In genomic region chr2:38510120-38510519, GRCm38 (mm10) we compare ENCODE assay signal across 9 mouse cellular contexts. TPM values are rescaled to one million over a fixed set of nuclear protein-coding genes. Genes with fewer than 3 reads are reported as not detected.
A peak's percentile ranks its signal among the peaks of the same experiment; 100 is the strongest.
DNase-seq lines count a peak whose midpoint lies in the region; ATAC-seq and TF ChIP-seq lines count a peak whose summit lies in the region.
"Had no signal": no experiment of that assay in that cellular context is flagged by ENCODE, and none has a peak within 500 bp of the region (broad histone marks: within the 10 kb centered on the region; RNA-seq: fewer than 3 reads in every experiment).

No protein-coding gene starts in this region.

- no peak overlapping the region for H3K4me2 ChIP-seq in forebrain, embryonic 13.5 days
- no peak overlapping the region for H3K4me2 ChIP-seq in forebrain, embryonic 11.5 days (ENCODE audit: low read depth, low read length, severe bottlenecking)
- H3K4me2 ChIP-seq: midbrain, embryonic 12.5 days had no signal

- H3K27ac ChIP-seq in forebrain, embryonic 13.5 days = no peak overlapping the region
- no peak overlapping the region for H3K27ac ChIP-seq in forebrain, embryonic 11.5 days (ENCODE audit: low read depth, low read length)
- H3K27ac ChIP-seq in left cerebral cortex, adult 2 months = peak overlapping the region; percentile 64
- no peak overlapping the region for H3K27ac ChIP-seq in heart, embryonic 10.5 days
- H3K27ac ChIP-seq: midbrain, embryonic 12.5 days had no signal

- TF ChIP-seq CTCF in left cerebral cortex, adult 2 months (IDR thresholded peaks at IDR 0.05) = peak; percentile 45

- no peak overlapping the region for H3K4me3 ChIP-seq in forebrain, embryonic 13.5 days
- H3K4me3 ChIP-seq in forebrain, embryonic 11.5 days (ENCODE audit: low read depth, low read length) = no peak overlapping the region
- no peak overlapping the region for H3K4me3 ChIP-seq in left cerebral cortex, adult 2 months
- H3K4me3 ChIP-seq in heart, embryonic 10.5 days = no peak overlapping the region
- H3K4me3 ChIP-seq: midbrain, embryonic 12.5 days had no signal

- H3K9ac ChIP-seq in forebrain, embryonic 13.5 days = no peak overlapping the region
- H3K9ac ChIP-seq in forebrain, embryonic 11.5 days (ENCODE audit: low read length) = no peak overlapping the region
- H3K9ac ChIP-seq: midbrain, embryonic 12.5 days had no signal

- ATAC-seq in forebrain, embryonic 13.5 days = peak; percentile 8; the same call in 1 of the 2 replicates
- no peak for ATAC-seq in forebrain, embryonic 11.5 days (replicated peaks; ENCODE audit: low FRiP score)

- DNase-seq in forebrain, embryonic 11.5 days (ENCODE audit: low spot score) = no peak
- DNase-seq in 3T3-L1 (ENCODE audit: low read depth, low spot score) = peak; percentile 59
- peak; percentile 43 for DNase-seq in cerebellum, adult 8-10 months
- peak; percentile 24 to 51 for DNase-seq in left cerebral cortex, adult 2 months (ENCODE audit: extremely low spot score in 1 of 2, low spot score in 2 of 2)
- DNase-seq in embryo, embryonic 9.5 days (ENCODE audit: extremely low spot score) = no peak
- DNase-seq in kidney, postnatal 14 days = no peak
- no peak for DNase-seq in heart, embryonic 10.5 days (ENCODE audit: low spot score)

- H3K4me1 ChIP-seq in forebrain, embryonic 13.5 days = peaks cover 35% of the 10 kb centered on the region
- H3K4me1 ChIP-seq in forebrain, embryonic 11.5 days (replicated peaks; ENCODE audit: control insufficient read depth, insufficient read depth, low read length) = peaks cover 14% of the 10 kb centered on the region
- H3K4me1 ChIP-seq in heart, embryonic 10.5 days = peaks cover 29% of the 10 kb centered on the region

- H3K36me3 ChIP-seq in forebrain, embryonic 13.5 days (ENCODE audit: poor library complexity, severe bottlenecking) = no peaks in the 10 kb centered on the region
- no peaks in the 10 kb centered on the region; the same call in 1 of the 2 replicates for H3K36me3 ChIP-seq in forebrain, embryonic 11.5 days (ENCODE audit: control insufficient read depth, insufficient read depth, low read length)
- H3K36me3 ChIP-seq in heart, embryonic 10.5 days = no peaks in the 10 kb centered on the region
- H3K36me3 ChIP-seq: midbrain, embryonic 12.5 days had no signal

- no peaks in the 10 kb centered on the region for H3K9me3 ChIP-seq in forebrain, embryonic 13.5 days (replicated peaks)
- H3K9me3 ChIP-seq in forebrain, embryonic 11.5 days (ENCODE audit: control insufficient read depth, low read length) = no peaks in the 10 kb centered on the region
- H3K9me3 ChIP-seq in heart, embryonic 10.5 days = no peaks in the 10 kb centered on the region
- H3K9me3 ChIP-seq: midbrain, embryonic 12.5 days had no signal

- H3K27me3 ChIP-seq in forebrain, embryonic 13.5 days = no peaks in the 10 kb centered on the region
- no peaks in the 10 kb centered on the region for H3K27me3 ChIP-seq in forebrain, embryonic 11.5 days (ENCODE audit: control insufficient read depth, insufficient read depth, low read length)
- peaks cover 7% of the 10 kb centered on the region; the same call in 1 of the 2 replicates for H3K27me3 ChIP-seq in heart, embryonic 10.5 days (ENCODE audit: insufficient read depth, poor library complexity, severe bottlenecking)

- WGBS in forebrain, embryonic 13.5 days = 71% methylated on average over 1 of the region's 1 CpGs
- WGBS in forebrain, embryonic 11.5 days = 88% methylated on average over 1 of the region's 1 CpGs
- WGBS in heart, embryonic 10.5 days = 97% methylated on average over 1 of the region's 1 CpGs

- intact Hi-C loops in left cerebral cortex, adult 2 months (cut with DNase I) = loop anchor here (5.0 kb wide), 1 partner anchor 67 kb away; no protein-coding TSS in a partner anchor

RNA-seq across cellular contexts. Expression of gene Nek6, which starts 1.3 kb away (rescaled TPM):
- 122 and 124 TPM in 2 replicates for polyA plus RNA-seq in forebrain, embryonic 13.5 days (2015; fragmentation: Nextera tagmentation; extraction: Ambion mirVana)
- 138 and 150 TPM in 2 replicates for polyA plus RNA-seq in forebrain, embryonic 11.5 days (2014; fragmentation: Nextera tagmentation; extraction: Ambion mirVana)
- 10 to 100 TPM; 28.2 to 29.4 TPM for total RNA-seq in left cerebral cortex, adult 2 months (2021)
- polyA plus RNA-seq in heart, embryonic 10.5 days (2016; fragmentation: Nextera tagmentation; extraction: Ambion mirVana) = 74.7 and 90.1 TPM in 2 replicates

Comparison
In these comparisons a context has a peak if more than half of its experiments do, and no peak if none do; other contexts are left out.
1. DNase-seq: peak in 3T3-L1 (single experiment), cerebellum, adult 8-10 months (single experiment) and left cerebral cortex, adult 2 months (2 of 2); none in forebrain, embryonic 11.5 days (single experiment), embryo, embryonic 9.5 days (single experiment), kidney, postnatal 14 days (single experiment) and heart, embryonic 10.5 days (single experiment).